Mouse (Mus musculus) small intestine, adult 2 months (tissue): ENCODE measurements around the gene Dnah14.

Experiments
- CTCF ChIP-seq: fragments of 200-500 bp; IDR thresholded peaks from 2 replicates; pipeline ENCODE4 v1.5.1; 2012; ENCODE audit warnings: low read depth, mild to moderate bottlenecking, control low read depth, inconsistent platforms, low read length, moderate library complexity, mixed read lengths; ENCODE audit not compliant: insufficient replicate concordance, insufficient read length; ENCODE audit errors: extremely low read depth
- POLR2A ChIP-seq: fragments of 200-500 bp; IDR thresholded peaks from 2 replicates; pipeline ENCODE4 v1.6.1; 2012; ENCODE audit warnings: low read depth, mild to moderate bottlenecking, control low read depth, inconsistent platforms, low read length, moderate library complexity

DNA sequence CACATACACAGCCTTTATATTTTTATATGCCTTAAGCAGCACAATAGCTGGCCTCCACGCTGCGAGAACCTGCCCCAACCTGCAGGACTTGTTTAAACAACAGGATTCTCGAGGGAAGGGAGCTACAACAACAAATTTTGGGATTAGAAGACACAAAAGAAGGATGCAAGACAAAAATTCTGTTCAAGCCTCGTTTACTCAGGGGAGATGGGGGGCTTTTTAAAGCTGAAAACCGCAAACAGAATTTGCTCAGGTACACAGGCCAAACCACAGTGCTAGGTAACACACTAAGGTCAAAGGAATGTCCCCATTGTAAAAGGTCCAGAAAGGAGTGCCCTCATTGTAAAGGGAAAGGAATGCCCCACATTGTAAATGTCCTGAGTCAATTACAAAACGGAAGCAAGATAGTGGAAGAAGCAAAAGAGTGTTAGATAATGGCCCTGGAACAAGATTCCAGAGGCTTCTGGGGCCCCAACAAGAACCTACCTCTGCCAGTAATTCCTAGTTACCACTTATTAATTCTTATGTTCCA lies 46.9 kb downstream of the Dnah14 start:
- TF ChIP-seq POLR2A: no peak
- TF ChIP-seq CTCF: no peak
